In the genomic region with DNA sequence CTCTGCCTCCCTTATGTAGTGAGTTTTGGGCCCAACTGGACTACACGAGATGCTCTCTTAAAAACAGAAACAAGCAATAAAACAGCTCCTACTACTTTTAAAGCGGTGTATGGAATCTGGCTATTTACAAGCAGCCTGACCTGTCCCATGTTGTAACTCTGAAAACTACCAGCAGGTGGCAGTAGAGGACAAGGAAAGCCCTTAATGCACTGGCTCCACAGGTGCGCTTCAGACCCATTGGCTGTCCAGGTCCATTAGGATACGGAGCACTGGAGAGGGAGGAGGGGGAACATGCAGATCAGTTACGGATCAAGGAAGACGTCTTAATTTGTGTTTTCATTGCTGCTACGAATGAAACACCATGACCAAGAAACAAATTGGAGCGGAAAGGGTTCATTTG, we compare ENCODE assay signal across 9 mouse cellular contexts. TPM values are rescaled to one million over a fixed set of nuclear protein-coding genes. Genes with fewer than 3 reads are reported as not detected.
DNase-seq lines count a peak whose midpoint lies in the region; TF ChIP-seq lines count a peak whose summit lies in the region.
"Had no signal": no experiment of that assay in that cellular context is flagged by ENCODE, and none has a peak within 500 bp of the region (broad histone marks: within the 10 kb centered on the region; RNA-seq: fewer than 3 reads in every experiment).

No protein-coding gene starts in this region.

- H3K79me3 ChIP-seq in C2C12 (ENCODE audit: low read depth): no peaks in the 10 kb centered on the region

- H3K36me3 ChIP-seq in C2C12 (ENCODE audit: control insufficient read depth, insufficient read depth): no peaks in the 10 kb centered on the region
- H3K36me3 ChIP-seq: heart, embryonic 13.5 days had no signal

- H3K79me2 ChIP-seq in C2C12 (ENCODE audit: control insufficient read depth, insufficient read depth): no peaks in the 10 kb centered on the region

- 17% methylated on average over 8 of the region's 8 CpGs for WGBS in lung, adult 2 months

- DNase-seq in adrenal gland, adult 18-20 months (ENCODE audit: low spot score in 2 of 2): peak; percentile 80 to 86
- peak; percentile 88 for DNase-seq in embryo, embryonic 10 days (ENCODE audit: low spot score)
- peak; percentile 40 to 77 for DNase-seq in heart, adult 9 months (ENCODE audit: low spot score in 2 of 2)
- peak; percentile 92 for DNase-seq in layer of hippocampus, adult 11-12 months (ENCODE audit: low spot score)
- DNase-seq in lung, adult 2 months: peak; percentile 76
- peak; percentile 89 for DNase-seq in ovary, postnatal 14 days (ENCODE audit: low spot score)
- DNase-seq in thymus, postnatal 10 days (ENCODE audit: low spot score in 2 of 2): peak; percentile 42 to 87

- no peak overlapping the region for H3K4me3 ChIP-seq in C2C12 (ENCODE audit: insufficient read depth, poor library complexity, severe bottlenecking)
- no peak overlapping the region for H3K4me3 ChIP-seq in lung, adult 2 months (replicated peaks; ENCODE audit: extremely low read depth, low read depth, low read length)
- H3K4me3 ChIP-seq: heart, embryonic 13.5 days had no signal

- TF ChIP-seq POLR2A in lung, adult 2 months (IDR thresholded peaks at IDR 0.05; ENCODE audit: borderline replicate concordance, extremely low read depth, low read depth, low read length): no peak

- peak; percentile 67 for TF ChIP-seq CTCF in C2C12 (IDR thresholded peaks at IDR 0.05; ENCODE audit: control insufficient read depth, insufficient read depth, insufficient read length)
- TF ChIP-seq CTCF in lung, adult 2 months (IDR thresholded peaks at IDR 0.05; ENCODE audit: insufficient read depth, low read length): peak; percentile 84

- H3K4me1 ChIP-seq in lung, adult 2 months (ENCODE audit: control insufficient read depth, insufficient read depth, low read length): no peaks in the 10 kb centered on the region
- H3K4me1 ChIP-seq: heart, embryonic 13.5 days had no signal

- peaks cover 32% of the 10 kb centered on the region for H3K27me3 ChIP-seq in C2C12 (ENCODE audit: control insufficient read depth, insufficient read depth, insufficient read length)

- H3ac ChIP-seq in C2C12 (ENCODE audit: control insufficient read depth, insufficient read length, low read depth): no peak overlapping the region

TF ChIP-seq in C2C12, 6 proteins besides CTCF, POLR2A, EP300 and RAD21:
- TF ChIP-seq CEBPB (IDR thresholded peaks at IDR 0.05; ENCODE audit: low read depth) (no peak), FOSL1 (IDR thresholded peaks at IDR 0.05; ENCODE audit: insufficient read depth, low read length, poor library complexity, severe bottlenecking) (no peak), MAX (IDR thresholded peaks at IDR 0.05) (no peak), USF1 (IDR thresholded peaks at IDR 0.05; ENCODE audit: low read depth) (no peak), MYOD1 (IDR thresholded peaks at IDR 0.05; ENCODE audit: control insufficient read depth, insufficient read length, low read depth) (no peak), MYOG (IDR thresholded peaks at IDR 0.05; ENCODE audit: control insufficient read depth, extremely low read depth, insufficient read length) (no peak)

RNA-seq across cellular contexts. Expression of gene Mocs3, which starts 19.8 kb away (rescaled TPM):
- polyA plus RNA-seq in C2C12 (2012; fragmentation: generic; extraction: Trizol): 9.9 TPM
- total RNA-seq in adrenal gland, adult 18-20 months (2021): 10 to 100 TPM; 15.4 to 16.9 TPM
- polyA plus RNA-seq in lung, adult 2 months (2012; rRNA removed): 14.4 and 25.9 TPM in 2 replicates

RNA-seq across cellular contexts. Expression of gene Dpm1, which starts 19.9 kb away (rescaled TPM):
- 14.0 TPM for polyA plus RNA-seq in C2C12 (2012; fragmentation: generic; extraction: Trizol)
- 100 to 1,000 TPM; 122 to 134 TPM for total RNA-seq in adrenal gland, adult 18-20 months (2021)
- 21.4 and 25.5 TPM in 2 replicates for polyA plus RNA-seq in lung, adult 2 months (2012; rRNA removed)

RNA-seq across cellular contexts. Expression of gene Gm20716, which starts 20.1 kb away (rescaled TPM):
- polyA plus RNA-seq in C2C12 (2012; fragmentation: generic; extraction: Trizol): 17.1 TPM
- 10 to 100 TPM; 20.8 to 24.6 TPM for total RNA-seq in adrenal gland, adult 18-20 months (2021)
- 0.48 and 5.4 TPM in 2 replicates for polyA plus RNA-seq in lung, adult 2 months (2012; rRNA removed)

RNA-seq across cellular contexts. Expression of gene Kcng1, which starts 31.3 kb away (rescaled TPM):
- not detected for polyA plus RNA-seq in C2C12 (2012; fragmentation: generic; extraction: Trizol)
- total RNA-seq in adrenal gland, adult 18-20 months (2021): not detected
- polyA plus RNA-seq in lung, adult 2 months (2012; rRNA removed): 0.62 and 0.71 TPM in 2 replicates

RNA-seq across cellular contexts. Expression of gene Adnp, which starts 43.4 kb away (rescaled TPM):
- 7.3 TPM for polyA plus RNA-seq in C2C12 (2012; fragmentation: generic; extraction: Trizol)
- 10 to 100 TPM; 40.2 to 47.3 TPM for total RNA-seq in adrenal gland, adult 18-20 months (2021)
- 16.2 and 18.3 TPM in 2 replicates for polyA plus RNA-seq in lung, adult 2 months (2012; rRNA removed)
